Mouse (Mus musculus): Measurements from ENCODE around the gene E2f7. TPM values are rescaled to one million over a fixed set of nuclear protein-coding genes. Genes with fewer than 3 reads are reported as not detected.

Gene E2f7
- 14.5 and 15.8 TPM in 2 replicates for polyA plus RNA-seq (2015; fragmentation: Nextera tagmentation; extraction: Ambion mirVana)

- H3K4me2 ChIP-seq, result peak within 1 kb of the TSS; percentile 93
- H3K27me3 ChIP-seq (replicated peaks), result 0 out of 2 replicates have a peak, but pooled peaks cover 8% of the 10 kb centered on the region
- H3K36me3 ChIP-seq, result peaks cover 26% of the 10 kb centered on the region
- peak within 1 kb of the TSS; percentile 86 for H3K9ac ChIP-seq
- H3K27ac ChIP-seq (replicated peaks), result peak within 1 kb of the TSS; percentile 81
- peak; percentile 92 for ATAC-seq (ENCODE audit: extremely low read depth, insufficient number of reproducible peaks, low FRiP score, low TSS enrichment)
- H3K4me1 ChIP-seq, result peaks cover 26% of the 10 kb centered on the region
- no peaks in the 10 kb centered on the region for H3K9me3 ChIP-seq
- 1% methylated on average over 84 of the region's 98 CpGs for WGBS
- peak within 1 kb of the TSS; percentile 86 for H3K4me3 ChIP-seq
These were observed at the start of gene E2f7 for GRCm38 (mm10) chr10:110744686-110745639. Gene E2f7, plus strand, starts transcription at chr10:110745439.

- no peaks in the 10 kb centered on the region for H3K27me3 ChIP-seq (replicated peaks)
- ATAC-seq (ENCODE audit: extremely low read depth, insufficient number of reproducible peaks, low FRiP score, low TSS enrichment), result no peak
- 83% methylated on average over 1 of the region's 1 CpGs for WGBS
- H3K27ac ChIP-seq (replicated peaks), result no peak overlapping the region
- no peak overlapping the region for H3K4me2 ChIP-seq
- no peaks in the 10 kb centered on the region for H3K4me1 ChIP-seq
- H3K4me3 ChIP-seq, result no peak overlapping the region
- no peaks in the 10 kb centered on the region for H3K9me3 ChIP-seq
- no peaks in the 10 kb centered on the region for H3K36me3 ChIP-seq
- H3K9ac ChIP-seq, result no peak overlapping the region
These were observed 44.0 kb upstream of the E2f7 start for GRCm38 (mm10) chr10:110701276-110701675.

GRCm38 (mm10) chr10:110705672-110706071 is 39.6 kb upstream of the E2f7 start:
- no peaks in the 10 kb centered on the region for H3K9me3 ChIP-seq
- 49% methylated on average over 9 of the region's 9 CpGs for WGBS
- H3K4me3 ChIP-seq, result no peak overlapping the region
- no peak for ATAC-seq (ENCODE audit: extremely low read depth, insufficient number of reproducible peaks, low FRiP score, low TSS enrichment)
- no peaks in the 10 kb centered on the region for H3K36me3 ChIP-seq
- H3K4me1 ChIP-seq, result no peaks in the 10 kb centered on the region
- H3K9ac ChIP-seq, result no peak overlapping the region
- no peak overlapping the region for H3K4me2 ChIP-seq
- H3K27ac ChIP-seq (replicated peaks), result no peak overlapping the region
- no peaks in the 10 kb centered on the region for H3K27me3 ChIP-seq (replicated peaks)

GRCm38 (mm10) chr10:110707390-110708113 is 37.7 kb upstream of the E2f7 start:
- Histone ChIP-seq H3K9ac (no peak overlapping the region), H3K4me2 (no peak overlapping the region), H3K27ac (replicated peaks) (no peak overlapping the region), H3K36me3 (no peaks in the 10 kb centered on the region), H3K9me3 (no peaks in the 10 kb centered on the region), H3K27me3 (replicated peaks) (no peaks in the 10 kb centered on the region), H3K4me3 (no peak overlapping the region), H3K4me1 (no peaks in the 10 kb centered on the region)
- 50% methylated on average over 16 of the region's 16 CpGs for WGBS
- no peak for ATAC-seq (ENCODE audit: extremely low read depth, insufficient number of reproducible peaks, low FRiP score, low TSS enrichment)

DNA sequence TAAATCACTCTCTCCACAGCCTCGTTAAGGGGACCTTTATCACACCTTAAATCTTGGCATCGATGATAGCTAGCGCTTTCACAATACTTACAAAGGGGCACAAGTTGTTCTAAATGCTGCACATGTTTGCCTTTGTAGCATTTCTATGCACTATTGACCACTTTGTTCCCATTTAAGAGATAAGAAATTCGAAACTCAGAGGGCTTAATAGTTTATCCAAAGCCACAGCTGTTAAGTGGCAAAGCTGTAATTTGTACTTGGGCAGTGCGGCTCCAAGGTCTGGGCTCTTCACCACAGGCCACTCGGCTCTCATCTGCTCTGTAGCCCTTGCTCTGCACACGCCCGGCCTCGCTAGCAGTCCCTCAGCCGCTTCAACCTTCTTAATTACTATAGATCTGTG is 28.4 kb upstream of the E2f7 start:
- Histone ChIP-seq H3K27me3 (replicated peaks) (no peaks in the 10 kb centered on the region), H3K9ac (no peak overlapping the region), H3K4me3 (no peak overlapping the region), H3K27ac (replicated peaks) (no peak overlapping the region), H3K36me3 (no peaks in the 10 kb centered on the region), H3K9me3 (no peaks in the 10 kb centered on the region), H3K4me1 (no peaks in the 10 kb centered on the region), H3K4me2 (no peak overlapping the region)
- no peak for ATAC-seq (ENCODE audit: extremely low read depth, insufficient number of reproducible peaks, low FRiP score, low TSS enrichment)
- WGBS, result 72% methylated on average over 10 of the region's 10 CpGs

GRCm38 (mm10) chr10:110726431-110726830 is 18.8 kb upstream of the E2f7 start:
- H3K4me2 ChIP-seq, result no peak overlapping the region
- H3K36me3 ChIP-seq, result no peaks in the 10 kb centered on the region
- H3K27me3 ChIP-seq (replicated peaks), result no peaks in the 10 kb centered on the region
- no peak overlapping the region for H3K4me3 ChIP-seq
- no peaks in the 10 kb centered on the region for H3K9me3 ChIP-seq
- no peak overlapping the region for H3K27ac ChIP-seq (replicated peaks)
- WGBS, result 73% methylated on average over 15 of the region's 15 CpGs
- no peak for ATAC-seq (ENCODE audit: extremely low read depth, insufficient number of reproducible peaks, low FRiP score, low TSS enrichment)
- H3K9ac ChIP-seq, result no peak overlapping the region
- no peaks in the 10 kb centered on the region for H3K4me1 ChIP-seq

- 55% methylated on average over 4 of the region's 4 CpGs for WGBS
- ATAC-seq (ENCODE audit: extremely low read depth, insufficient number of reproducible peaks, low FRiP score, low TSS enrichment), result no peak
These were observed 17.4 kb upstream of the E2f7 start for GRCm38 (mm10) chr10:110727816-110728215.

DNA sequence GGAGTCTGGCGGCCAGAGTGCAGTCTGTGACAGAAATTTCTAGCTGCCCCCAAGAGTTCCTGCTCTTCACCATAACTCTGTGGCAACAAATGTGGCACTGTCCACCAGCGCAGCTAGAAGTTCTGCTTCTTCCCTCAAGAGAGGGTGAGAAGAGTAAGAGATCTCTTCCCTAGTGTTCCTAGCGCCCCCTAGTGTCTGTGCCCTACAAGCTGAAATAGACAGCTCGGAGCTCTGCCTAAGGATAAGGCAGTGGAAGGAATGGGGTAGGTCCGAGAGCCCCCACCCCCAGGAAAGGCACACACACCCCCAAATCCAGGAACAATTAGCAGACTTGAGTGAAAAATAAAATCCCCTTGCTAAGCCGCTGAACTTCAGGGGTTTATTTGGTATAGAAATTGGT is 11.9 kb upstream of the E2f7 start:
- Histone ChIP-seq H3K9ac (no peak overlapping the region), H3K4me1 (no peaks in the 10 kb centered on the region), H3K27me3 (replicated peaks) (0 out of 2 replicates have a peak, but pooled peaks cover 5% of the 10 kb centered on the region), H3K9me3 (no peaks in the 10 kb centered on the region), H3K36me3 (no peaks in the 10 kb centered on the region), H3K4me3 (no peak overlapping the region), H3K27ac (replicated peaks) (no peak overlapping the region), H3K4me2 (no peak overlapping the region)
- ATAC-seq (ENCODE audit: extremely low read depth, insufficient number of reproducible peaks, low FRiP score, low TSS enrichment), result no peak
- whole genome bisulfite sequencing, result 15% methylated on average over 6 of the region's 6 CpGs

More at GRCm38 (mm10) chr10:110727816-110728215, 17.4 kb upstream of the E2f7 start:
- Histone ChIP-seq H3K4me2 (no peak overlapping the region), H3K36me3 (no peaks in the 10 kb centered on the region), H3K9me3 (no peaks in the 10 kb centered on the region), H3K9ac (no peak overlapping the region), H3K4me3 (no peak overlapping the region), H3K27ac (replicated peaks) (no peak overlapping the region), H3K4me1 (no peaks in the 10 kb centered on the region), H3K27me3 (replicated peaks) (no peaks in the 10 kb centered on the region)

GRCm38 (mm10) chr10:110743701-110744100 is 1.5 kb upstream of the E2f7 start:
- no peaks in the 10 kb centered on the region for H3K9me3 ChIP-seq
- 0 out of 2 replicates have a peak, but pooled peaks cover 8% of the 10 kb centered on the region for H3K27me3 ChIP-seq (replicated peaks)
- no peak for ATAC-seq (ENCODE audit: extremely low read depth, insufficient number of reproducible peaks, low FRiP score, low TSS enrichment)
- H3K4me3 ChIP-seq, result no peak overlapping the region
- peaks cover 22% of the 10 kb centered on the region for H3K4me1 ChIP-seq
- WGBS, result 79% methylated on average over 6 of the region's 6 CpGs
- H3K27ac ChIP-seq (replicated peaks), result no peak overlapping the region
- peaks cover 14% of the 10 kb centered on the region for H3K36me3 ChIP-seq
- no peak overlapping the region for H3K4me2 ChIP-seq
- H3K9ac ChIP-seq, result no peak overlapping the region

DNA sequence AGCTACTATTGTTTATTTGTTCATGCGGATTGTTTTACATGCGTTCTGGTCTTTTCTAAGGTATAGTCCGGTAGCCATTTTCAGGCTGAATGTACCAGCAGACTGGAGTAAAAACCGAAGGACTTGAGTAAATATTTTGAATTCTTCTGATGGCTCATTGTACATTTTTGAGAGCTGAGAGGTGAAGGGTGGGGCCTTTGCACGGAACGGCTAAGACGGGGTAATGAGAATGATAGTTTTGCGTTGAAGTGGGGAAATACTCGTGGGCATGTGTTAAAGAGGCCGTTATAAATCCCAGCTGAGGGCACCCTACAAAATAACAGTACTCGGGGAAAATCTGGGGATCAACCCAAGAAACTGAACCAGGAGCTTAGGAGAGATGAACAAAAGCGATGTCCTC is 1.1 kb upstream of the E2f7 start:
- 0 out of 2 replicates have a peak, but pooled peaks cover 8% of the 10 kb centered on the region for H3K27me3 ChIP-seq (replicated peaks)
- no peak overlapping the region for H3K9ac ChIP-seq
- no peak for ATAC-seq (ENCODE audit: extremely low read depth, insufficient number of reproducible peaks, low FRiP score, low TSS enrichment)
- H3K9me3 ChIP-seq, result no peaks in the 10 kb centered on the region
- peak overlapping the region; percentile 86 for H3K4me3 ChIP-seq
- H3K36me3 ChIP-seq, result peaks cover 18% of the 10 kb centered on the region
- no peak overlapping the region for H3K27ac ChIP-seq (replicated peaks)
- WGBS, result 71% methylated on average over 12 of the region's 12 CpGs
- H3K4me1 ChIP-seq, result peaks cover 22% of the 10 kb centered on the region
- H3K4me2 ChIP-seq, result peak overlapping the region; percentile 93

GRCm38 (mm10) chr10:110745640-110746032 is 397 bp downstream of the E2f7 start:
- H3K27ac ChIP-seq (replicated peaks), result peak overlapping the region; percentile 81
- H3K4me1 ChIP-seq, result peaks cover 26% of the 10 kb centered on the region
- 0 out of 2 replicates have a peak, but pooled peaks cover 8% of the 10 kb centered on the region for H3K27me3 ChIP-seq (replicated peaks)
- H3K9me3 ChIP-seq, result no peaks in the 10 kb centered on the region
- no peak for ATAC-seq (ENCODE audit: extremely low read depth, insufficient number of reproducible peaks, low FRiP score, low TSS enrichment)
- peak overlapping the region; percentile 86 for H3K4me3 ChIP-seq
- WGBS, result 0% methylated on average over 23 of the region's 23 CpGs
- peaks cover 31% of the 10 kb centered on the region for H3K36me3 ChIP-seq
- peak overlapping the region; percentile 93 for H3K4me2 ChIP-seq
- H3K9ac ChIP-seq, result peak overlapping the region; percentile 86

Data from heart, embryonic 13.5 days (tissue).